Mouse (Mus musculus) monocyte, adult 59 days (primary cell): Measurements from ENCODE around the gene Slc35f2. TPM values are rescaled to one million over a fixed set of nuclear protein-coding genes. Genes with fewer than 3 reads are reported as not detected.

Experiments used
- total RNA-seq, 2 experiments: library from RNA; stranded (reverse); gene quantifications; one replicate each; pipeline ENCODE4 v1.2.4; 2023

The Slc35f2 gene
- under 1 TPM in 1 of 2 experiments, not detected in 1; 0.29 TPM for total RNA-seq

GRCm38 (mm10) chr9:53771344-53772021 lies at the start of gene Slc35f2:
TSS of gene Slc35f2 (plus strand) at chr9:53771538.

GRCm38 (mm10) chr9:53849864-53850263 lies 78.5 kb downstream of the Slc35f2 start, which contains the start of gene Sln:
TSS of gene Sln (plus strand) at chr9:53850164.

Other genes starting within 250 kb of the Slc35f2 start
- gene Atm, start 234.8 kb upstream of the Slc35f2 start, total RNA-seq = 10 to 100 TPM; 12.4 to 17.6 TPM
- gene Npat, start 234.5 kb upstream of the Slc35f2 start, total RNA-seq = 10 to 100 TPM; 10.8 to 13.5 TPM
- gene Acat1, start 161.2 kb upstream of the Slc35f2 start, total RNA-seq = 10 to 100 TPM; 21.7 to 22.6 TPM
- gene Cul5, start 101.5 kb upstream of the Slc35f2 start, total RNA-seq = 10 to 100 TPM; 23.0 to 24.1 TPM
- gene Rab39, start 65.3 kb upstream of the Slc35f2 start, total RNA-seq = 1 to 10 TPM; 6.5 to 8.4 TPM
- not detected for gene Sln, start 78.6 kb downstream of the Slc35f2 start, total RNA-seq
- gene Elmod1, start 203.8 kb downstream of the Slc35f2 start, total RNA-seq = not detected